Mouse (Mus musculus) bone marrow, adult 2 months (tissue): ENCODE data around the gene Mpped2.

Experiments
- CTCF ChIP-seq: fragments of 200-500 bp; IDR thresholded peaks from 2 replicates; pipeline ENCODE4 v1.5.1; 2011; ENCODE audit warnings: low read length, control low read depth; ENCODE audit not compliant: control insufficient read depth, insufficient read depth
- POLR2A ChIP-seq: fragments of 200-500 bp; IDR thresholded peaks from 2 replicates; pipeline ENCODE4 v1.6.1; 2011; ENCODE audit warnings: low read depth, mild to moderate bottlenecking, control low read depth, low read length, borderline replicate concordance; ENCODE audit not compliant: control insufficient read depth

DNA sequence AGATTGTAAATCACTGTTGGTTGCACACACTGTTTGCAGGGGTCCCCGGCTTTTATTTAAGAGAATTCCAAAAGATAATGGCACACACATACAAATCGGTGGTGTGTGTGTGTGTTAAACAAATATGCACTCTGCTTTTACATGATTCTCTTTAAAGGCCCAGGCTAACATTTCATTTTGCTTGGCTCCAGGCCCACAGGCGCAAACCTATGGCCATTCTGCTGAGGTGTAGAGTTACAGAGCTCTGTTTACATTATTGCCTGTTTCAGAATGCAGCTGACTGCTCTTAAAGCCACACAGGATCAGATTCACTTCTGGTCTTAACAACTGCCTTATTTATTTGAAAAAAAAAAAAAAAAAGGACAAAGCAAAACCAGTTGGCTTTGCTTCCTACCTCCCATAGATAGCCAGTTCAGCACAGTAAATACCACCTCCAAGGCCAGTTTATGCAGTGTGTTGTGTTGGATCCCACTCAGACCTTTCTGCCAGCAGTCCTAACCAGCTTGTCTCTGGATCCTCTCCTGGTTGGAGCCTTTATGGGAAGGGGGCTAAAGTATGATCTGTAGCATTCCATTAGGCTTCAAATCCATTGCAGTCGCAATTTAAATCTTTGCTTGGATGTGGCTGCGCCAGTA lies 96.7 kb downstream of the Mpped2 start:
- TF ChIP-seq POLR2A (no peak), CTCF (no peak)
